Mouse (Mus musculus) kidney, adult 2 months (tissue): ENCODE measurements around the gene Trim2.

Source experiments
- CTCF ChIP-seq: fragments of 200-500 bp; conservative IDR thresholded peaks from 2 replicates; pipeline ENCODE4 v1.5.1; 2011; ENCODE audit warnings: low read depth, mild to moderate bottlenecking, control low read depth, low read length, moderate library complexity, mixed read lengths; ENCODE audit not compliant: insufficient read depth, insufficient read length
- POLR2A ChIP-seq: fragments of 200-500 bp; IDR thresholded peaks from one replicate; pipeline ENCODE4 v1.6.1; 2011; ENCODE audit warnings: low read depth, low read length, control low read depth

GRCm38 (mm10) chr3:84318865-84319264, 12.2 kb upstream of the Trim2 start:
- TF ChIP-seq CTCF = no peak
- no peak for TF ChIP-seq POLR2A
